Mouse (Mus musculus) liver, embryonic 14.5 days (tissue): Measurements from ENCODE around the gene Ric8b.

Experiments used
- CTCF ChIP-seq: IDR thresholded peaks from 2 replicates; pipeline ENCODE4 v1.5.1; 2016; ENCODE audit warnings: antibody characterized with exemption, low read depth, control low read depth
- EP300 ChIP-seq: IDR thresholded peaks from 2 replicates; pipeline ENCODE4 v1.6.1; 2016; ENCODE audit warnings: antibody characterized with exemption, low read depth

DNA sequence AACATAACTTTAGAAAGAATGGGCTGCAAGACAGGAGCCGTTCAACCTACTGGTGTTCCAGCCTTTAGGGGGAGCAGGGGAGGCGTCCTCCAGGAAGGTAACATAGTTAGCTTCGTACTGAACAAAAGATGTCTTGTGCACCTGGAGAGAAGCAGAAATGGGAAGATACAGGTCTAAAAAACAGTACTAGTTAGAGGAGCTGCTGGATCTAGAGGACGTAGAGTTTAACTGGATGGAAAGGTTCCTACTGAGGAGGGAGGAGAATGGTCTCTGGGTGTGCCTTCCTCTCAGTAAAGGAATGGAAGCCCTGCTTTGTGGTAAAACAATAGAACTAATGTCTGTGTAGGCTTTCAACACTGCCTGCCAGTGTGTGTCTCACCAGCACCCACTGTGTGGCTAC, 70.2 kb downstream of the Ric8b start:
- TF ChIP-seq CTCF, result peak; percentile 18
- no peak for TF ChIP-seq EP300
